Mouse (Mus musculus) lung, embryonic 16.5 days (tissue): ENCODE data around the gene Ppard. TPM values are rescaled to one million over a fixed set of nuclear protein-coding genes. Genes with fewer than 3 reads are reported as not detected.
A peak's percentile ranks its signal among the peaks of the same experiment; 100 is the strongest.

Experiments used
- ATAC-seq: fragments of 200-750 bp; cut with Nextera tagmentation; 2 replicates; pipeline ENCODE4 v1.8.0; 2017; ENCODE audit warnings: low read depth, mild to moderate bottlenecking, moderate library complexity
- H3K27ac ChIP-seq: fragments of 300-500 bp; sonication (generic); 2 replicates; pipeline ENCODE4 v1.5.1; 2014; ENCODE audit warnings: mild to moderate bottlenecking, control low read depth, low read length
- H3K27me3 ChIP-seq: fragments of 300-500 bp; sonication (generic); 2 replicates; pipeline ENCODE4 v1.6.1; 2014; ENCODE audit warnings: low read depth, low read length, mixed read lengths; ENCODE audit not compliant: control insufficient read depth, insufficient read depth
- H3K36me3 ChIP-seq: fragments of 300-500 bp; sonication (generic); 2 replicates; pipeline ENCODE4 v1.6.1; 2014; ENCODE audit warnings: low read length; ENCODE audit not compliant: control insufficient read depth, insufficient read depth
- H3K4me1 ChIP-seq: fragments of 300-500 bp; sonication (generic); replicated peaks from 2 replicates; pipeline ENCODE4 v1.6.1; 2014; ENCODE audit warnings: low read length, mixed read lengths; ENCODE audit not compliant: control insufficient read depth, insufficient read depth
- H3K4me2 ChIP-seq: fragments of 300-500 bp; sonication (generic); 2 replicates; pipeline ENCODE4 v1.6.1; 2014; ENCODE audit warnings: low read depth, low read length, control low read depth
- H3K4me3 ChIP-seq: fragments of 300-500 bp; sonication (generic); 2 replicates; pipeline ENCODE4 v1.5.1; 2014; ENCODE audit warnings: mild to moderate bottlenecking, low read length, control low read depth
- H3K9ac ChIP-seq: fragments of 300-500 bp; sonication (generic); 2 replicates; pipeline ENCODE4 v1.6.1; 2014; ENCODE audit warnings: low read length, control low read depth
- H3K9me3 ChIP-seq: fragments of 300-500 bp; sonication (generic); 2 replicates; pipeline ENCODE4 v1.6.1; 2016; ENCODE audit warnings: low read length; ENCODE audit not compliant: control insufficient read depth
- WGBS: fragments of 180-500 bp; shearing (Covaris S2); extraction: QIAGEN DNeasy Blood & Tissue Kit; methylation state at CpG from one replicate; pipeline ENCODE4 v1.1.7; 2014; 5-methylcytosine and 5-hydroxymethylcytosine counted together
- polyA plus RNA-seq: library from polyadenylated mRNA; unstranded; fragments of >200 nt; fragmentation: Nextera tagmentation; extraction: Ambion mirVana; gene quantifications from 2 replicates; pipeline ENCODE4 v1.2.1, GENCODE M21; 2015

Gene Ppard
- polyA plus RNA-seq, 1 experiment from 2014 or later, result 2.7 TPM

DNA sequence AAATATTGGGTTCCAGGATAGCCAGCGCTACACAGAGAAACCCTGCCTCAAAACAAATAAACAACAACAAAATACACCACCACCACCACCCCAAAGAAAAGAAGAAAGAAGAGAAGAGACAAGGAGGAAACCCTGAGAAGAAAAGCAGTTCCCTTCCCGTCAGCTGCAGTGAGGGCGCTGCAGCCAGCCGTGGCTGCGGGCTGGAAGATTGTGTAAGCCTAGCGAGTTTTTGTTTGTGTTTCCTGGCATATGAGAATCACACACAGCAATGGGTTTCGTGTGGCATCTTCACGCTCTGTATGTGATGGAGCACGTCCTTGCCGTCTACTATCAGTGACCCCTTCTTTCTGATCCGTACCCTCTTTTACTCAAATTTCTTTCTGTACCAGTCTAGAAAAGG, 14.1 kb downstream of the Ppard start:
- Histone ChIP-seq H3K27ac (no peak overlapping the region), H3K4me3 (no peak overlapping the region), H3K36me3 (no peaks in the 10 kb centered on the region), H3K9ac (no peak overlapping the region), H3K9me3 (no peaks in the 10 kb centered on the region), H3K27me3 (no peaks in the 10 kb centered on the region), H3K4me1 (peaks cover 21% of the 10 kb centered on the region), H3K4me2 (no peak overlapping the region)
- ATAC-seq, result no peak
- 58% methylated on average over 11 of the region's 11 CpGs for WGBS

DNA sequence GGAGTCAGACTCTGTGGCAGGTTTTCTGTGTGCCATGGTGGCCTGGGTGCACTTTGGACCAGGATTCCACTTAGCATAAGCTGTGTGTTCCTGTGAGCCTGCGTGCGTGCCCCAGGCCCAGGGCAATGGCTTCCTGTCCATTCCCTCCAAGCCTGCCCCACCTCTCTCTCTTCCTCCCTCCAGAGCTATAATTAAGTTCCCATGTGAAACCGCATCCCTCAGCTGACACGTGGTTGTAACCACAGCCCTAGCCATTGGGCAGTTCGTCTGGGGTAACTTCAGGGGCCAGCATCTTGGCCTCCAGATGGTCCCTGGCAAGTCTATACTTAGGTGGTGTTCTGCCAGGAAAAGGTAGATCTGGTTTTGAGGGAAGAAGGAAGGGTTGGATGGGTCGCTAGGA, 15.1 kb downstream of the Ppard start:
- 54% methylated on average over 6 of the region's 6 CpGs for WGBS
- no peaks in the 10 kb centered on the region for H3K27me3 ChIP-seq
- H3K27ac ChIP-seq, result no peak overlapping the region; the same call in 1 of the 2 replicates
- H3K4me3 ChIP-seq, result no peak overlapping the region
- no peak overlapping the region for H3K9ac ChIP-seq
- H3K4me2 ChIP-seq, result no peak overlapping the region
- no peak for ATAC-seq
- no peaks in the 10 kb centered on the region for H3K36me3 ChIP-seq
- no peaks in the 10 kb centered on the region for H3K9me3 ChIP-seq
- peaks cover 19% of the 10 kb centered on the region for H3K4me1 ChIP-seq

- Histone ChIP-seq H3K36me3 (no peaks in the 10 kb centered on the region), H3K4me1 (peaks cover 18% of the 10 kb centered on the region), H3K4me3 (no peak overlapping the region), H3K9ac (no peak overlapping the region), H3K27ac (no peak overlapping the region; the same call in 1 of the 2 replicates), H3K27me3 (no peaks in the 10 kb centered on the region), H3K4me2 (no peak overlapping the region), H3K9me3 (no peaks in the 10 kb centered on the region)
- WGBS, result 50% methylated on average over 12 of the region's 12 CpGs
- no peak for ATAC-seq
These were observed 16.6 kb downstream of the Ppard start for GRCm38 (mm10) chr17:28249062-28249461.

GRCm38 (mm10) chr17:28251579-28252280, 19.2 kb downstream of the Ppard start:
- Histone ChIP-seq H3K4me3 (no peak overlapping the region), H3K4me1 (peaks cover 31% of the 10 kb centered on the region), H3K36me3 (no peaks in the 10 kb centered on the region), H3K9me3 (no peaks in the 10 kb centered on the region), H3K27ac (no peak overlapping the region), H3K9ac (no peak overlapping the region), H3K27me3 (no peaks in the 10 kb centered on the region), H3K4me2 (no peak overlapping the region)
- WGBS, result 71% methylated on average over 12 of the region's 12 CpGs
- no peak for ATAC-seq

- Histone ChIP-seq H3K4me2 (no peak overlapping the region), H3K9ac (no peak overlapping the region), H3K9me3 (no peaks in the 10 kb centered on the region), H3K4me3 (no peak overlapping the region), H3K36me3 (no peaks in the 10 kb centered on the region), H3K4me1 (peaks cover 32% of the 10 kb centered on the region), H3K27ac (no peak overlapping the region), H3K27me3 (no peaks in the 10 kb centered on the region)
- 77% methylated on average over 5 of the region's 5 CpGs for WGBS
- no peak for ATAC-seq
These were observed 19.8 kb downstream of the Ppard start for GRCm38 (mm10) chr17:28252281-28252648.

DNA sequence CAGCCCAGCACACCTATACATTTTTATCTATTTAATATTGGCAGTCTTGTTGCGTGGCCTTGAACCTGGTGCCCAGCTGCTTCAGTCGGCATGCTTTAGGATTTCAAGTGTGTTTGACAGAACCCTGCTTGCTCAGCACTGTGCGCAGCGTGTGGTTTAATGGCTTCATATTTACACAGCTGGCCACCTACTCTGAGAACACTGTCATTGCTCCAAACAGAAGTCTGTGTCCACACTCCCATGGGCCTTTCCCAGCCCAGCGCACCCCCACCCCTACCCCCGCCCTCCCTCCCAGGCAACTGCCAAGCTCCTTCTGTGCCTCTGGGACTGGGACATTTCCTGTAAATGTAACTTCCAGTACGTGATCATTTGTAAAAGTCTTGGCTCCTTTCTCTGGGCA, 20.7 kb downstream of the Ppard start:
- ATAC-seq, result peak; percentile 57
- peaks cover 35% of the 10 kb centered on the region for H3K4me1 ChIP-seq
- WGBS, result 36% methylated on average over 7 of the region's 7 CpGs

DNA sequence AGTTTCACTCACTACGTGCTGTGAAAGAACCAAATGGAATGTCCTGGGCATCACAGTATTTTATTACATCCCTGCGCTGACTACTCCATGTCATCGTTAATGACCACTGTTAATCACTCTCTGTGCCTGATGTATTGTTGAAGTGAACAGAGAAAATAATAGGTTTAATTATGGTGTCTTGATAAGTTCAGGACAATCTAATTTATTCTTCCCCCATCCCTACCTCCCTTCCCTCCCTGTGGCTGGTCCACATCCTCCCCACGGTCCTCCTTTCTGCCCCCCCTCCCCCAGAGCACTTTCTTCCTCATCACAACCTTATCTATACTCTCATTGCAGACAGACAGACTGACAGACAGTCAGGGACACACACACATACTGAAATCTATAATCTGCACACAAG, 22.3 kb downstream of the Ppard start:
- no peak overlapping the region for H3K27ac ChIP-seq
- ATAC-seq, result no peak
- no peak overlapping the region for H3K4me2 ChIP-seq
- H3K36me3 ChIP-seq, result no peaks in the 10 kb centered on the region
- H3K9me3 ChIP-seq, result peaks cover 8% of the 10 kb centered on the region
- WGBS, result 55% methylated on average over 4 of the region's 4 CpGs
- H3K9ac ChIP-seq, result no peak overlapping the region
- H3K4me1 ChIP-seq, result peaks cover 26% of the 10 kb centered on the region
- no peaks in the 10 kb centered on the region for H3K27me3 ChIP-seq
- no peak overlapping the region for H3K4me3 ChIP-seq

More for the DNA sequence above, 20.7 kb downstream of the Ppard start:
- H3K4me3 ChIP-seq, result no peak overlapping the region
- H3K36me3 ChIP-seq, result no peaks in the 10 kb centered on the region
- H3K27me3 ChIP-seq, result no peaks in the 10 kb centered on the region
- H3K9me3 ChIP-seq, result no peaks in the 10 kb centered on the region
- no peak overlapping the region for H3K27ac ChIP-seq
- no peak overlapping the region for H3K4me2 ChIP-seq
- no peak overlapping the region for H3K9ac ChIP-seq

DNA sequence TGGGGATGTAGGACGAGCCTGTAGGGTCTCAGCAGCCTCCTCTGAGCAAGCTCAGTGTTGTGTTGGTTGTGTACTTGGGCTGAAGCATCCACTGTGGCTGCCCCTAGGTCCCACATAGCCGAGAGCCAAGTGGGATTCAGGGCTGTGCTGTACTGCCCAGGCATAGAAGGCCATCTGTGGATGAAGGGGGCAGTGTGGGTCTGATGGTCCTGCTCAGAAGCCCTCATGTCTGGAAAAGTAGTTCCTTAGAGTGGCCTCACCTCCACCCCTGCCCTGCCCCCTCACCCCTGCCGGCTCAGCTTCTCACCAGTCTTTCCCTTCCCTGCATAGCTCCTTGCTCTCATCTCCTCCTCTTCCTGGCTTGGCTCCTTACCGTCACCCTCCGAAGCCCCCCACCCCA, 23.2 kb downstream of the Ppard start:
- WGBS, result 27% methylated on average over 5 of the region's 5 CpGs

DNA sequence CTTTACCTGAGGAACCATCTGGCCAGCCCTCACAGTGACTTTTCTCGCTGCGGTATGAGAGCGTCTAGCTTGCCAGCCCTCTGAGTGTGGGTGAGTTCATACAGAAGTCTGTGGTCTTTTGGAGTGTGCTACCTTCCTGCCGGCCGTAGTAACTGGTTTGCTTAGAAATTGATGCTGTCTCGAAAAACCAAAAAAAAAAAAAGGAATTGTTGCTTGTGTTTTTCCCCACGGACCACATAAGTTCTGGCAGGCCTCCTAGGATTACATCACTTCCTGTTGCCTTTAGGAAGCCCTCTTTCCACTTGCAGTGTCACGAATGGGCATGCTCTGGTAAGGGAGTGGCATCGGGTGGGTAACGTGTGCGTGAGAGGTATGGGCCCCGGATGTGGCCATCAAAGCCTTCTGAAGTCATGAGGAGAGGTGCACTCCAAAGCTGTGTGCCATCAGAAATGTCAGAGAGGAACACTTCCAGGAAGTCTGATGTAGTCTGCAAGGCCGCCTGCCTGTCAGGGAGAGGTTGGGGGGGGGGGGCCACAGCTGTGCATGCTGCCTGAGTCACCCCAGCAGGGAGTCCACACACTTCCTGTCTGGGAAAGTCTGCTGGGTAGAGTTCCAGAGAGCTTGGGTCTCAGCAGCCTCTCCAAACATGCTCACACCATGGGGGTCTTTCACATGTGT, 24.3 kb downstream of the Ppard start:
- peak overlapping the region; percentile 73 for H3K27ac ChIP-seq
- peaks cover 12% of the 10 kb centered on the region for H3K9me3 ChIP-seq
- H3K4me3 ChIP-seq, result no peak overlapping the region
- H3K9ac ChIP-seq, result peak overlapping the region; percentile 25; the same call in 1 of the 2 replicates
- H3K36me3 ChIP-seq, result no peaks in the 10 kb centered on the region
- peak overlapping the region; percentile 28 for H3K4me2 ChIP-seq
- H3K4me1 ChIP-seq, result peaks cover 25% of the 10 kb centered on the region
- ATAC-seq, result peak; percentile 69
- H3K27me3 ChIP-seq, result no peaks in the 10 kb centered on the region
- WGBS, result 25% methylated on average over 13 of the region's 13 CpGs

More for the DNA sequence above, 23.2 kb downstream of the Ppard start:
- H3K4me1 ChIP-seq, result peaks cover 26% of the 10 kb centered on the region
- H3K9me3 ChIP-seq, result peaks cover 12% of the 10 kb centered on the region
- peak overlapping the region; percentile 21; the same call in 1 of the 2 replicates for H3K9ac ChIP-seq
- H3K27me3 ChIP-seq, result no peaks in the 10 kb centered on the region
- H3K4me3 ChIP-seq, result no peak overlapping the region
- ATAC-seq, result no peak
- peak overlapping the region; percentile 73 for H3K27ac ChIP-seq
- H3K36me3 ChIP-seq, result no peaks in the 10 kb centered on the region
- no peak overlapping the region for H3K4me2 ChIP-seq
